Mouse (Mus musculus) ES-Bruce4 (cell line): ENCODE measurements around the gene H2-T22.

Experiments used
- CTCF ChIP-seq: IDR thresholded peaks from one replicate; pipeline ENCODE4 v1.8.1; 2011; ENCODE audit warnings: low read depth, low read length
- POLR2A ChIP-seq: IDR thresholded peaks from one replicate; pipeline ENCODE4 v1.8.1; 2011; ENCODE audit warnings: low read length; ENCODE audit not compliant: insufficient read depth

- no peak for TF ChIP-seq CTCF
- no peak for TF ChIP-seq POLR2A
These were observed 21.2 kb downstream of the H2-T22 start for GRCm38 (mm10) chr17:36021309-36021708.
